46 mouse cellular contexts compared by ENCODE assay signal in genomic region chr7:63963632-63964031, GRCm38 (mm10). TPM values are rescaled to one million over a fixed set of nuclear protein-coding genes. Genes with fewer than 3 reads are reported as not detected.
"Had no signal": no experiment of that assay in that cellular context is flagged by ENCODE, and none has a peak within 500 bp of the region (broad histone marks: within the 10 kb centered on the region; RNA-seq: fewer than 3 reads in every experiment).

No protein-coding gene starts in this region.

- DNase-seq: heart, postnatal 10 days; heart, postnatal 14 days; heart, postnatal 36 days; heart, postnatal 4 days; kidney, adult 11 months; kidney, adult 18-20 months; kidney, adult 2 months; kidney, adult 8-10 months; kidney, adult 9 months; kidney, postnatal 10 days; kidney, postnatal 14 days; kidney, postnatal 25 days; kidney, postnatal 36 days; kidney, postnatal 4 days; layer of hippocampus, adult 9-11 months; layer of hippocampus, postnatal 36 days had no signal

- H3K9me3 ChIP-seq: heart, embryonic 10.5 days; heart, embryonic 13.5 days; heart, embryonic 15.5 days; hindbrain, embryonic 10.5 days; hindbrain, embryonic 12.5 days; hindbrain, embryonic 13.5 days; hindbrain, embryonic 15.5 days; intestine, embryonic 15.5 days; kidney, embryonic 15.5 days had no signal

- ATAC-seq: hindbrain, embryonic 16.5 days; hindbrain, postnatal 0 days; inflammation-experienced regulatory T-cells, adult 6 months; intestine, embryonic 15.5 days; intestine, embryonic 16.5 days; intestine, postnatal 0 days had no signal

- H3K27me3 ChIP-seq: heart, embryonic 13.5 days; heart, embryonic 15.5 days; hindbrain, embryonic 12.5 days; hindbrain, embryonic 13.5 days; hindbrain, embryonic 15.5 days; intestine, embryonic 15.5 days; kidney, embryonic 15.5 days had no signal

- H3K4me1 ChIP-seq: intestine, embryonic 15.5 days had no signal

- H3K4me3 ChIP-seq: heart, embryonic 10.5 days; heart, embryonic 13.5 days; heart, embryonic 15.5 days; hindbrain, embryonic 10.5 days; hindbrain, embryonic 12.5 days; hindbrain, embryonic 13.5 days; hindbrain, embryonic 15.5 days; intestine, embryonic 15.5 days; kidney, embryonic 15.5 days; layer of hippocampus, adult 2 months; left cerebral cortex, adult 2 months had no signal

- H3K4me2 ChIP-seq: heart, embryonic 11.5 days; heart, embryonic 13.5 days; heart, embryonic 15.5 days; hindbrain, embryonic 12.5 days; hindbrain, embryonic 13.5 days; hindbrain, embryonic 14.5 days; hindbrain, embryonic 15.5 days; intestine, embryonic 15.5 days; kidney, embryonic 15.5 days had no signal

- H3K36me3 ChIP-seq: heart, embryonic 10.5 days; heart, embryonic 13.5 days; heart, embryonic 15.5 days; hindbrain, embryonic 10.5 days; hindbrain, embryonic 12.5 days; hindbrain, embryonic 13.5 days; hindbrain, embryonic 15.5 days; intestine, embryonic 15.5 days; kidney, embryonic 15.5 days had no signal

- H3K9ac ChIP-seq: heart, embryonic 13.5 days; heart, embryonic 15.5 days; hindbrain, embryonic 12.5 days; hindbrain, embryonic 13.5 days; hindbrain, embryonic 14.5 days; hindbrain, embryonic 15.5 days; intestine, embryonic 15.5 days; kidney, embryonic 15.5 days had no signal

- H3K27ac ChIP-seq: heart, embryonic 10.5 days; heart, embryonic 13.5 days; heart, embryonic 15.5 days; hindbrain, embryonic 12.5 days; hindbrain, embryonic 13.5 days; hindbrain, embryonic 14.5 days; hindbrain, embryonic 15.5 days; hindbrain, postnatal 0 days; intestine, embryonic 15.5 days; kidney, embryonic 15.5 days; kidney, postnatal 0 days; layer of hippocampus, adult 2 months; left cerebral cortex, adult 2 months had no signal

RNA-seq across cellular contexts. Expression of gene E030018B13Rik, which starts 47.0 kb away (rescaled TPM):
- total RNA-seq: heart, postnatal 10 days; heart, postnatal 14 days; heart, postnatal 25 days; heart, postnatal 36 days; heart, postnatal 4 days; hematopoietic stem cell, adult 5-6 weeks; hindbrain, postnatal 0 days; layer of hippocampus, adult 18-20 months; layer of hippocampus, adult 2 months; layer of hippocampus, adult 8-10 months; layer of hippocampus, postnatal 10 days; layer of hippocampus, postnatal 14 days; layer of hippocampus, postnatal 25 days; layer of hippocampus, postnatal 36 days; left cerebral cortex, adult 18-20 months; left cerebral cortex, adult 2 months had no signal
- polyA plus RNA-seq: heart, embryonic 11.5 days; heart, embryonic 13.5 days; heart, embryonic 14.5 days; hindbrain, embryonic 10.5 days; hindbrain, embryonic 13.5 days; hindbrain, embryonic 14.5 days; hindbrain, embryonic 15.5 days; hindbrain, embryonic 16.5 days; hindbrain, postnatal 0 days; intestine, embryonic 15.5 days; intestine, embryonic 16.5 days; intestine, postnatal 0 days; kidney, adult 2 months; kidney, embryonic 15.5 days; kidney, embryonic 16.5 days; kidney, postnatal 0 days; large intestine, adult 2 months had no signal
